Mouse (Mus musculus): Measurements from ENCODE around the gene Wnt4. TPM values are rescaled to one million over a fixed set of nuclear protein-coding genes. Genes with fewer than 3 reads are reported as not detected.

Wnt4 gene
- polyA plus RNA-seq, 1 experiment from 2014 or later, result 2.2 TPM

DNA sequence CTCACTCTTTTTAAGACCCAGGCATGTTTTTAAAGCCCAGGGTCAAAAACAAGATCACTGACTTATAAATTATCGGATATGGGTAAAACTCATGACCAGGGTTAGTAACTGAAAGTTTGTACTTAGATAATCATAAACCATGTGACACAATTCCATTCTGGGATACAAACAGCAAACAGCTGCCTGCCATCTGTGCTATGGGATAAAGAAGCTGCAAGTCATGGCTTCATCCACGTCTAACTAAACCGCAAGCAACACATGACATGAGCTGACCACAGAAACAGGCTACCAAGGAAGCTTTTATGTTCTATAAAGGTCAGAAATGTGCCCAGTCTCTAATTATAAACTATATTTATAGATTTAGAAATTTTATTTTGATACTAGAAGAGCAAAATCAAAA lies 49.2 kb downstream of the Wnt4 start:
- Histone ChIP-seq H3K36me3 (ENCODE audit: control insufficient read depth, insufficient read depth, low read length) (peaks cover 88% of the 10 kb centered on the region), H3K9me3 (ENCODE audit: control insufficient read depth, low read length) (no peaks in the 10 kb centered on the region), H3K4me3 (ENCODE audit: low read depth, low read length) (no peak overlapping the region), H3K27ac (ENCODE audit: low read depth) (no peak overlapping the region), H3K4me2 (ENCODE audit: low read length) (no peak overlapping the region), H3K9ac (ENCODE audit: low read length) (no peak overlapping the region), H3K4me1 (replicated peaks; ENCODE audit: control insufficient read depth, insufficient read depth, low read length) (no peaks in the 10 kb centered on the region), H3K27me3 (replicated peaks; ENCODE audit: control insufficient read depth, insufficient read depth, low read length) (no peaks in the 10 kb centered on the region)
- ATAC-seq (replicated peaks; ENCODE audit: low FRiP score, low TSS enrichment, low read depth) (no peak), DNase-seq (ENCODE audit: low spot score) (no peak)
- 80% methylated on average over 3 of the region's 3 CpGs for WGBS

DNA sequence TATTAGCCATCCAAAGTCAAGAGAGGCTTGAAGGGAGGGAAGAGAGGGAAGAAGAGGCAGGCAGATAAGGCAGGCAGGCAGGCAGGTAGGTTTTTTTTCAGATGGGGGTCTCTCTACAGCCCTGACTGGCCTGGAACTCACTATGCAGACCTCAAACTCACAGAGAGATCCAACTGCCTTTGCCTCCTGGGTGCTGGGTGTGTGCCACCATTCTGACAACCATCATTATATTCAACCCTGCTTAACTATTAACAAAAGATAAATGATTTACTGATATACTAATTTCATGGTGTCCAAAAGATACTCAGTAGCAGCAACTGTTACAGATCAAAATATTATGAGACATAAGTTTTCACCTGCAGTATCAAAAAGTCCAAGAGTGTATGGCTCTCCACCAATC lies 54.8 kb downstream of the Wnt4 start:
- peaks cover 89% of the 10 kb centered on the region for H3K36me3 ChIP-seq (ENCODE audit: control insufficient read depth, insufficient read depth, low read length)
- H3K4me1 ChIP-seq (replicated peaks; ENCODE audit: control insufficient read depth, insufficient read depth, low read length), result no peaks in the 10 kb centered on the region
- no peak for ATAC-seq (replicated peaks; ENCODE audit: low FRiP score, low TSS enrichment, low read depth)

DNA sequence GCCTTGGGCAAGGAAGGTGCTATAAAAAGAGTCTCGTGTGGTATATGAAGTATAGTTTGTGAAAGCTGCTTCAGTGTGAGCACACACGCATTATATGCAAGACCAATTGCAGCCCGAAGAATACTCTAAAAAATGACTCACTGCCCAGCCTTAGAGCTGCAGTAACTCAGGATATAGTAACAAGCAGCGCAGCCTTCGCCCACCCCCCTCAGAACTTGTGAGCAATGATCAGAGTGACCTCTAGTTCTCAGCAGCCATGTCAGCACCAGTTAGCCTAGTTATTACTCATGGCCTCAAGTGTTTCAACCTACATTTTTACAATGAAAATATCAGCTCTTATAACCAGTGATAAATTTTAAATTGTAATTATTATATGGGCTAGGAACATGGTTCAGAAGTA lies 59.2 kb downstream of the Wnt4 start:
- ATAC-seq (replicated peaks; ENCODE audit: low FRiP score, low TSS enrichment, low read depth) (no peak), DNase-seq (ENCODE audit: low spot score) (no peak)
- WGBS, result 86% methylated on average over 5 of the region's 5 CpGs
- Histone ChIP-seq H3K4me3 (ENCODE audit: low read depth, low read length) (no peak overlapping the region), H3K36me3 (ENCODE audit: control insufficient read depth, insufficient read depth, low read length) (peaks cover 46% of the 10 kb centered on the region), H3K9ac (ENCODE audit: low read length) (no peak overlapping the region), H3K4me2 (ENCODE audit: low read length) (no peak overlapping the region), H3K27me3 (replicated peaks; ENCODE audit: control insufficient read depth, insufficient read depth, low read length) (no peaks in the 10 kb centered on the region), H3K4me1 (replicated peaks; ENCODE audit: control insufficient read depth, insufficient read depth, low read length) (no peaks in the 10 kb centered on the region; the same call in 1 of the 2 replicates), H3K27ac (ENCODE audit: low read depth) (no peak overlapping the region), H3K9me3 (ENCODE audit: control insufficient read depth, low read length) (no peaks in the 10 kb centered on the region)

More for the DNA sequence above, 54.8 kb downstream of the Wnt4 start:
- Histone ChIP-seq H3K27ac (ENCODE audit: low read depth) (no peak overlapping the region), H3K4me3 (ENCODE audit: low read depth, low read length) (no peak overlapping the region), H3K9ac (ENCODE audit: low read length) (no peak overlapping the region), H3K4me2 (ENCODE audit: low read length) (no peak overlapping the region), H3K9me3 (ENCODE audit: control insufficient read depth, low read length) (no peaks in the 10 kb centered on the region), H3K27me3 (replicated peaks; ENCODE audit: control insufficient read depth, insufficient read depth, low read length) (no peaks in the 10 kb centered on the region)
- DNase-seq (ENCODE audit: low spot score), result no peak

DNA sequence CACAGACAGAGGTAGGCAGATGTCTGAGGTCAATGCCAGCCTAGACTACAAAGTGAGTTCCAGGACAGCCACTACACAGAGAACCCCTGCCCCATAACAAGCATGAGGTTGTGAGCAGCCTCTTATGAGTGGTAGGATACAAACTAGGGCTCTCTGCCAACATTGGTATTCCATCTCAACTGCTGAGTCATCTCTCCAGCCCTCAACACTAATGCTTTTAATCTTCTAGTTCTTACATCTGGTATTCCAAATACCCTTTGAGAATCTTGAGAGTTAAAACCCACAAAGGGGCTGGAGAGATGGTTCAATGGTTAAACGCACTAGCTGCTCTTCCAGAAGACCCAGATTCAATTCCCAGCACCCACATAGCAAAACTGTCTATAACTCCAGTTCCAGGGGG lies 62.1 kb downstream of the Wnt4 start:
- no peak for ATAC-seq (replicated peaks; ENCODE audit: low FRiP score, low TSS enrichment, low read depth)
- DNase-seq (ENCODE audit: low spot score), result no peak
- no peak overlapping the region for H3K9ac ChIP-seq (ENCODE audit: low read length)
- H3K9me3 ChIP-seq (ENCODE audit: control insufficient read depth, low read length), result no peaks in the 10 kb centered on the region
- no peak overlapping the region for H3K4me2 ChIP-seq (ENCODE audit: low read length)
- H3K36me3 ChIP-seq (ENCODE audit: control insufficient read depth, insufficient read depth, low read length), result peaks cover 26% of the 10 kb centered on the region
- no peak overlapping the region for H3K27ac ChIP-seq (ENCODE audit: low read depth)
- 82% methylated on average over 1 of the region's 1 CpGs for WGBS
- H3K27me3 ChIP-seq (replicated peaks; ENCODE audit: control insufficient read depth, insufficient read depth, low read length), result no peaks in the 10 kb centered on the region
- no peaks in the 10 kb centered on the region; the same call in 1 of the 2 replicates for H3K4me1 ChIP-seq (replicated peaks; ENCODE audit: control insufficient read depth, insufficient read depth, low read length)
- no peak overlapping the region for H3K4me3 ChIP-seq (ENCODE audit: low read depth, low read length)

DNA sequence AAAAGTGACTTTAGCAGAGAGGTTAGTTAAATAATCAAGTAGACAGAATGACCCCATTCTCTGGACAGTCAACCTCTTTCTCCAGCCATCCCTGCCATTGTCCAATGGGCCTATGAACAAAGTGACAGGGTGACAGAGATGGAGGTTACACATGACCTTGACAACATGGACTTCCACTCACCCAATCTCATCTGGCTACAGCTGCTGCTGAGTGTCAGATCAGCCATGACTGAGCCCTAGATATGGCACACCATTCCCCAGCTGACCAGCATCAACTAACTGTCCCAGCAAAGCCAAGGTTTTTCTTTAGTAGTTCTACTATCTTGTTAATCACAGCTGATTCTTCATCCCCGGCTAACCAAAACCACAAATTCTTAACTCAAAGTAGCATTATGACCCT lies 65.5 kb downstream of the Wnt4 start:
- DNase-seq (ENCODE audit: low spot score), result no peak
- ATAC-seq (replicated peaks; ENCODE audit: low FRiP score, low TSS enrichment, low read depth), result no peak
- no peak overlapping the region for H3K27ac ChIP-seq (ENCODE audit: low read depth)
- H3K4me2 ChIP-seq (ENCODE audit: low read length), result no peak overlapping the region
- 90% methylated on average over 1 of the region's 1 CpGs for WGBS
- peaks cover 33% of the 10 kb centered on the region for H3K36me3 ChIP-seq (ENCODE audit: control insufficient read depth, insufficient read depth, low read length)
- no peak overlapping the region for H3K9ac ChIP-seq (ENCODE audit: low read length)
- no peaks in the 10 kb centered on the region for H3K9me3 ChIP-seq (ENCODE audit: control insufficient read depth, low read length)
- no peaks in the 10 kb centered on the region; the same call in 1 of the 2 replicates for H3K4me1 ChIP-seq (replicated peaks; ENCODE audit: control insufficient read depth, insufficient read depth, low read length)
- no peaks in the 10 kb centered on the region for H3K27me3 ChIP-seq (replicated peaks; ENCODE audit: control insufficient read depth, insufficient read depth, low read length)
- no peak overlapping the region for H3K4me3 ChIP-seq (ENCODE audit: low read depth, low read length)

DNA sequence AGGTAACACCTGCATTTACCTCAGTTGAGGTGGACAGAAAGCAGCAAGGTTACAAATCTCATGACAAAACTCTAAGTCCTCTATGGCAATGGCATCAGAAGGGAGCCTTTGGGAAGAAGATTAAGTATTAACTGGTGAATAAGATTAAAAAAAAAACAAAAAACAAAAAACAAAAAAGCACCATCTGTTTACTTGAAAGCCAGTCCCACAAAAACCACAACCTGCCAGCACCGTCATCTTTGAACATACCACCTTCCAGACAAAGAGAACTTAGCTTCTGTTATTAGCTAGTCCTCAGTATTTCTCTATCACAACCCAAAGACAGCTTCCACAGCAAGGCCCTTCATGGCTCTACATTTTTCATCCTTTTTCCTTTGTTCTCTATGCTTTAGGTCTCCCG lies 67.8 kb downstream of the Wnt4 start:
- 88% methylated on average over 2 of the region's 2 CpGs for WGBS
- Histone ChIP-seq H3K27ac (ENCODE audit: low read depth) (no peak overlapping the region), H3K4me1 (replicated peaks; ENCODE audit: control insufficient read depth, insufficient read depth, low read length) (no peaks in the 10 kb centered on the region; the same call in 1 of the 2 replicates), H3K27me3 (replicated peaks; ENCODE audit: control insufficient read depth, insufficient read depth, low read length) (no peaks in the 10 kb centered on the region), H3K4me2 (ENCODE audit: low read length) (no peak overlapping the region), H3K9ac (ENCODE audit: low read length) (no peak overlapping the region), H3K36me3 (ENCODE audit: control insufficient read depth, insufficient read depth, low read length) (peaks cover 36% of the 10 kb centered on the region), H3K9me3 (ENCODE audit: control insufficient read depth, low read length) (no peaks in the 10 kb centered on the region), H3K4me3 (ENCODE audit: low read depth, low read length) (no peak overlapping the region)
- ATAC-seq (replicated peaks; ENCODE audit: low FRiP score, low TSS enrichment, low read depth) (no peak), DNase-seq (ENCODE audit: low spot score) (no peak)

DNA sequence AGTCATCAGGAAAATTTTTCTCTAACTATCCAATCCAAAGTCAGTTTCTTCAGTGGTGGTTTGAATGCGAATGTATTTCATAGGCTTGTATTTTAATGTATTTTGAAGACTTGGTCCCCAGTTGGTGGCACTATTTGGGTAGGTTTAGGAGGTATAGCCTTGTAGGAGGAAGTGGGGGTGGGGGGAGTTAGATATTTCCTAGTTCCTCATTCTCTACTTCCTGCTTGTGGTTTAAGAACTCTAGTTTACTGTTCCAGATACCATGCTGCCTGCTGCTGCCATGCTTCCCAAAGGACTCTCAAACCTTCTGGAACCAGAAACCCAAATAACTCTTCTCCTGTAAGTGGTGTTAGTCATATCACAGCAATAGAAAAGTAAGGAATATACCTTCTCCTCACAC lies 68.5 kb downstream of the Wnt4 start:
- H3K9me3 ChIP-seq (ENCODE audit: control insufficient read depth, low read length), result no peaks in the 10 kb centered on the region
- H3K27me3 ChIP-seq (replicated peaks; ENCODE audit: control insufficient read depth, insufficient read depth, low read length), result no peaks in the 10 kb centered on the region
- no peak overlapping the region for H3K27ac ChIP-seq (ENCODE audit: low read depth)
- 88% methylated on average over 1 of the region's 1 CpGs for WGBS
- peaks cover 36% of the 10 kb centered on the region for H3K36me3 ChIP-seq (ENCODE audit: control insufficient read depth, insufficient read depth, low read length)
- no peak for DNase-seq (ENCODE audit: low spot score)
- H3K9ac ChIP-seq (ENCODE audit: low read length), result no peak overlapping the region
- H3K4me2 ChIP-seq (ENCODE audit: low read length), result no peak overlapping the region
- no peaks in the 10 kb centered on the region; the same call in 1 of the 2 replicates for H3K4me1 ChIP-seq (replicated peaks; ENCODE audit: control insufficient read depth, insufficient read depth, low read length)
- no peak overlapping the region for H3K4me3 ChIP-seq (ENCODE audit: low read depth, low read length)
- no peak for ATAC-seq (replicated peaks; ENCODE audit: low FRiP score, low TSS enrichment, low read depth)

Other genes with a start within 250 kb of the Wnt4 start
- gene Zbtb40, start 228.7 kb upstream of the Wnt4 start, polyA plus RNA-seq (2014; fragmentation: Nextera tagmentation; extraction: Ambion mirVana), result 4.4 and 4.7 TPM in 2 replicates
- gene Cdc42, start 80.2 kb downstream of the Wnt4 start, polyA plus RNA-seq (2014; fragmentation: Nextera tagmentation; extraction: Ambion mirVana), result 632 and 704 TPM in 2 replicates
- not detected in 2 replicates for gene Cela3a, start 132.3 kb downstream of the Wnt4 start, polyA plus RNA-seq (2014; fragmentation: Nextera tagmentation; extraction: Ambion mirVana)
- 3.8 TPM in 1 of 2 replicates, not detected in the other for gene Cela3b, start 153.1 kb downstream of the Wnt4 start, polyA plus RNA-seq (2014; fragmentation: Nextera tagmentation; extraction: Ambion mirVana)
- gene 1700013G24Rik, start 175.8 kb downstream of the Wnt4 start, polyA plus RNA-seq (2014; fragmentation: Nextera tagmentation; extraction: Ambion mirVana), result not detected in 2 replicates
- 44.4 and 49.8 TPM in 2 replicates for gene Hspg2, start 191.3 kb downstream of the Wnt4 start, polyA plus RNA-seq (2014; fragmentation: Nextera tagmentation; extraction: Ambion mirVana)

Measured in intestine, embryonic 14.5 days (tissue).